Mouse (Mus musculus) thymus, adult 2 months (tissue): ENCODE results near the gene Myo1b. TPM values are rescaled to one million over a fixed set of nuclear protein-coding genes. Genes with fewer than 3 reads are reported as not detected.
"Not testable (repeated sequence)": the region's sequence is repeated elsewhere in the genome, so short reads cannot be mapped to it uniquely, and the experiment has no call there.

Experiments used
- DNase-seq: peaks from one replicate; pipeline ENCODE4 v3.0.0; 2021
- H3K27ac ChIP-seq: fragments of 200-500 bp; 2 replicates; pipeline ENCODE4 v1.5.1; 2012; ENCODE audit warnings: low read length, control low read depth; ENCODE audit not compliant: control insufficient read depth, insufficient read depth
- H3K27me3 ChIP-seq: fragments of 200-500 bp; 2 replicates; pipeline ENCODE4 v1.6.1; 2012; ENCODE audit warnings: mild to moderate bottlenecking, low read length, moderate library complexity, mixed read lengths; ENCODE audit not compliant: control insufficient read depth, insufficient read depth
- H3K36me3 ChIP-seq: fragments of 200-500 bp; 2 replicates; pipeline ENCODE4 v1.6.1; 2012; ENCODE audit warnings: mild to moderate bottlenecking, low read length, moderate library complexity; ENCODE audit not compliant: control insufficient read depth, insufficient read depth
- H3K4me1 ChIP-seq: fragments of 200-500 bp; replicated peaks from 2 replicates; pipeline ENCODE4 v1.6.1; 2012; ENCODE audit warnings: low read length; ENCODE audit not compliant: control insufficient read depth, insufficient read depth
- H3K4me3 ChIP-seq: fragments of 200-500 bp; 2 replicates; pipeline ENCODE4 v1.5.1; 2012; ENCODE audit warnings: mild to moderate bottlenecking, low read length, control low read depth, moderate library complexity; ENCODE audit not compliant: control insufficient read depth, insufficient read depth
- CTCF ChIP-seq: fragments of 200-500 bp; IDR thresholded peaks from 2 replicates; pipeline ENCODE4 v1.5.1; 2012; ENCODE audit warnings: mild to moderate bottlenecking, control low read depth, low read length, moderate library complexity, borderline replicate concordance; ENCODE audit not compliant: control insufficient read depth, poor library complexity, insufficient read depth; ENCODE audit errors: extremely low read depth
- POLR2A ChIP-seq: fragments of 200-500 bp; IDR thresholded peaks from 2 replicates; pipeline ENCODE4 v1.6.1; 2012; ENCODE audit warnings: mild to moderate bottlenecking, low read length, control low read depth, moderate library complexity; ENCODE audit not compliant: control insufficient read depth, poor library complexity, insufficient read depth; ENCODE audit errors: extremely low read depth
- WGBS: fragments of 180-500 bp; shearing (Covaris S2); methylation state at CpG from one replicate; pipeline ENCODE4 v1.1.7; 2018; 5-methylcytosine and 5-hydroxymethylcytosine counted together
- polyA plus RNA-seq: library from polyadenylated mRNA; depleted of rRNA; stranded (reverse); fragments of >200 nt; gene quantifications from 2 replicates; pipeline ENCODE4 v1.2.3, GENCODE M21; 2012

The Myo1b gene
- polyA plus RNA-seq, 1 experiment = 3.3 TPM

- Histone ChIP-seq H3K36me3 (no peaks in the 10 kb centered on the region), H3K27ac (no peak overlapping the region), H3K27me3 (no peaks in the 10 kb centered on the region), H3K4me1 (peaks cover 3% of the 10 kb centered on the region; the same call in 1 of the 2 replicates), H3K4me3 (no peak overlapping the region)
- TF ChIP-seq POLR2A = no peak
- peak; percentile 12 for DNase-seq
- 64% methylated on average over 15 of the region's 15 CpGs for WGBS
Measured at GRCm38 (mm10) chr1:51875462-51876225, 40.2 kb downstream of the Myo1b start.

- 89% methylated on average over 7 of the region's 7 CpGs for WGBS
- Histone ChIP-seq H3K4me3 (no peak overlapping the region), H3K36me3 (no peaks in the 10 kb centered on the region), H3K4me1 (peaks cover 3% of the 10 kb centered on the region; the same call in 1 of the 2 replicates), H3K27me3 (no peaks in the 10 kb centered on the region), H3K27ac (no peak overlapping the region)
- DNase-seq = no peak
- no peak for TF ChIP-seq POLR2A
- no peak for TF ChIP-seq CTCF
Measured at GRCm38 (mm10) chr1:51872493-51873261, 43.2 kb downstream of the Myo1b start.

- H3K4me1 ChIP-seq, H3K36me3 ChIP-seq, DNase-seq, H3K4me3 ChIP-seq, H3K27me3 ChIP-seq, H3K27ac ChIP-seq: not testable (repeated sequence)
- 92% methylated on average over 2 of the region's 2 CpGs for WGBS
Measured at GRCm38 (mm10) chr1:51871234-51871633, 44.6 kb downstream of the Myo1b start.

- no peak overlapping the region for H3K4me3 ChIP-seq
- H3K27ac ChIP-seq = no peak overlapping the region
- WGBS = 95% methylated on average over 8 of the region's 8 CpGs
- H3K4me1 ChIP-seq = no peaks in the 10 kb centered on the region
- no peaks in the 10 kb centered on the region for H3K27me3 ChIP-seq
- TF ChIP-seq CTCF = no peak
- TF ChIP-seq POLR2A = no peak
- no peak for DNase-seq
- no peaks in the 10 kb centered on the region for H3K36me3 ChIP-seq
Measured at GRCm38 (mm10) chr1:51862828-51863421, 52.9 kb downstream of the Myo1b start.

- Histone ChIP-seq H3K27me3 (no peaks in the 10 kb centered on the region), H3K4me3 (no peak overlapping the region), H3K4me1 (no peaks in the 10 kb centered on the region), H3K36me3 (no peaks in the 10 kb centered on the region), H3K27ac (no peak overlapping the region)
- DNase-seq = no peak
- WGBS = 95% methylated on average over 10 of the region's 10 CpGs
- TF ChIP-seq POLR2A (no peak), CTCF (no peak)
Measured at GRCm38 (mm10) chr1:51860837-51861236, 55.0 kb downstream of the Myo1b start.

GRCm38 (mm10) chr1:51856946-51857345 is 58.9 kb downstream of the Myo1b start:
- Histone ChIP-seq H3K4me1 (no peaks in the 10 kb centered on the region), H3K4me3 (no peak overlapping the region), H3K36me3 (no peaks in the 10 kb centered on the region), H3K27me3 (no peaks in the 10 kb centered on the region), H3K27ac (no peak overlapping the region)
- DNase-seq = no peak
- 95% methylated on average over 4 of the region's 4 CpGs for WGBS
- TF ChIP-seq CTCF (no peak), POLR2A (no peak)
